ENCODE assay signal across 8 mouse cellular contexts in genomic region chr6:38926135-38926962, GRCm38 (mm10). TPM values are rescaled to one million over a fixed set of nuclear protein-coding genes. Genes with fewer than 3 reads are reported as not detected.
A peak's percentile ranks its signal among the peaks of the same experiment; 100 is the strongest.
DNase-seq lines count a peak whose midpoint lies in the region; ATAC-seq lines count a peak whose summit lies in the region.

No protein-coding gene starts in this region.

- H3K9ac ChIP-seq in midbrain, embryonic 13.5 days (replicated peaks) = no peak overlapping the region

- peak overlapping the region; percentile 33 for H3K4me2 ChIP-seq in midbrain, embryonic 13.5 days (replicated peaks)

- no peak overlapping the region for H3K4me3 ChIP-seq in midbrain, embryonic 13.5 days (replicated peaks)

- peak overlapping the region; percentile 62 for H3K27ac ChIP-seq in midbrain, embryonic 13.5 days

- WGBS in midbrain, embryonic 13.5 days = 58% methylated on average over 28 of the region's 28 CpGs

- intact Hi-C loops in left cerebral cortex, postnatal 4 days (cut with DNase I) = no loop called here
- intact Hi-C loops in left cerebral cortex, postnatal 36 days (cut with DNase I) = no loop called here

- H3K27me3 ChIP-seq in midbrain, embryonic 13.5 days = no peaks in the 10 kb centered on the region

- 0 out of 2 replicates have a peak, but pooled peaks cover under 1% of the 10 kb centered on the region for H3K9me3 ChIP-seq in midbrain, embryonic 13.5 days

- peak; percentile 57; the same call in 1 of the 2 replicates for ATAC-seq in midbrain, embryonic 13.5 days

- H3K36me3 ChIP-seq in midbrain, embryonic 13.5 days = no peaks in the 10 kb centered on the region

- peak; percentile 17 for DNase-seq in left cerebral cortex, postnatal 4 days
- DNase-seq in left cerebral cortex, postnatal 36 days (ENCODE audit: low spot score in 2 of 2) = no peak
- DNase-seq in adrenal gland, postnatal 36 days = peak; percentile 68 to 69
- DNase-seq in forelimb bud, embryonic 11.5 days (ENCODE audit: low read depth, low spot score) = peak; percentile 55
- no peak for DNase-seq in right cerebral cortex, postnatal 36 days (ENCODE audit: low spot score in 2 of 2)
- DNase-seq in lung, postnatal 25 days (ENCODE audit: low spot score) = no peak
- DNase-seq in urinary bladder, postnatal 10 days (ENCODE audit: low spot score) = no peak

- H3K4me1 ChIP-seq in midbrain, embryonic 13.5 days (replicated peaks) = peaks cover 10% of the 10 kb centered on the region; the same call in 1 of the 2 replicates

RNA-seq across cellular contexts. Expression of gene Hipk2, which starts 50.4 kb away (rescaled TPM):
- total RNA-seq in left cerebral cortex, postnatal 4 days (2021) = 10 to 100 TPM; 54.6 to 55.5 TPM
- total RNA-seq in left cerebral cortex, postnatal 36 days (2021) = 10 to 100 TPM; 52.4 to 60.9 TPM
- 100 to 1,000 TPM; 126 to 136 TPM for total RNA-seq in adrenal gland, postnatal 36 days (2021)
- polyA plus RNA-seq in midbrain, embryonic 13.5 days (2015; fragmentation: Nextera tagmentation; extraction: Ambion mirVana) = 44.0 and 46.9 TPM in 2 replicates

RNA-seq across cellular contexts. Expression of gene Tbxas1, which starts 51.1 kb away (rescaled TPM):
- 1 to 10 TPM; 1.3 to 1.4 TPM for total RNA-seq in left cerebral cortex, postnatal 4 days (2021)
- total RNA-seq in left cerebral cortex, postnatal 36 days (2021) = 1 to 10 TPM; 2.3 TPM
- total RNA-seq in adrenal gland, postnatal 36 days (2021) = 1 to 10 TPM; 5.6 to 9.5 TPM
- polyA plus RNA-seq in midbrain, embryonic 13.5 days (2015; fragmentation: Nextera tagmentation; extraction: Ambion mirVana) = 1.6 and 2.1 TPM in 2 replicates

Comparison
In these comparisons a context has a peak if more than half of its experiments do, and no peak if none do; other contexts are left out.
1. DNase-seq: peak in left cerebral cortex, postnatal 4 days (single experiment), adrenal gland, postnatal 36 days (2 of 2) and forelimb bud, embryonic 11.5 days (single experiment); none in left cerebral cortex, postnatal 36 days (0 of 2), right cerebral cortex, postnatal 36 days (0 of 2), lung, postnatal 25 days (single experiment) and urinary bladder, postnatal 10 days (single experiment).